Mouse (Mus musculus) heart, embryonic 10.5 days (tissue): ENCODE measurements at regions not wholly inside any gene's neighbourhood (a gene's known extent, or its start where the extent isn't known, plus 50 kb on each side); places are given as distances from the start of the nearest gene placed in this dataset.
A peak's percentile ranks its signal among the peaks of the same experiment; 100 is the strongest.

Experiments
- DNase-seq: peaks from one replicate; pipeline ENCODE4 v3.0.0-alpha.2; 2017; ENCODE audit warnings: low spot score
- H3K27ac ChIP-seq: fragments of 300-500 bp; sonication (generic); 2 replicates; pipeline ENCODE4 v1.5.1; 2016; ENCODE audit warnings: mild to moderate bottlenecking
- H3K27me3 ChIP-seq: fragments of 300-500 bp; sonication (generic); 2 replicates; pipeline ENCODE4 v1.6.1; 2016; ENCODE audit warnings: mild to moderate bottlenecking; ENCODE audit not compliant: poor library complexity, insufficient read depth, severe bottlenecking
- H3K36me3 ChIP-seq: fragments of 300-500 bp; sonication (generic); 2 replicates; pipeline ENCODE4 v1.6.1; 2016; ENCODE audit warnings: mild to moderate bottlenecking, moderate library complexity
- H3K4me1 ChIP-seq: fragments of 300-500 bp; sonication (generic); 2 replicates; pipeline ENCODE4 v1.6.1; 2016; ENCODE audit warnings: mild to moderate bottlenecking
- H3K4me3 ChIP-seq: fragments of 300-500 bp; sonication (generic); 2 replicates; pipeline ENCODE4 v1.5.1; 2016; ENCODE audit warnings: mild to moderate bottlenecking, moderate library complexity
- H3K9me3 ChIP-seq: fragments of 300-500 bp; sonication (generic); 2 replicates; pipeline ENCODE4 v1.6.1; 2016; ENCODE audit warnings: mild to moderate bottlenecking, moderate library complexity
- WGBS: fragments of 180-500 bp; shearing (Covaris S2); methylation state at CpG from one replicate; pipeline ENCODE4 v1.1.7; 2016; 5-methylcytosine and 5-hydroxymethylcytosine counted together

DNA sequence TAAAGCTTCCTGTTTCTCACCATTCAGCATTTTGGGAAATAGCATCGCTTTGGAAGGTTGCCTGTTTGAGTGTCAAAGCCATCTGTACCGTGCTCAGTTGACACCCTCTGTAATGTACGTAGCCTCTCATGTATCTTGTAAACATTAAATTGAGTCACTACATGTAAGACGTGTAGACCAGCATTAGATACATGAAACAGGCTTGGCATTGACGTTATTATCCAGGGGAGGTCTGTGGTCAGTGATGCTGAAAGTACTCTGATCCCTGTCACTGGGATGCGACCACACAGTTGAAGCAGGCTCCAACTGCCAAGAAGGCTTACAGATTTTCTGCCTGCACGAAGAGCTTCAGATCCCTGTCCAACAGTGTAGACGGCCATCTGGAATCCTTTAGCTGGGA lies 872.3 kb upstream of the Lrrc6 start:
- Histone ChIP-seq H3K4me3 (no peak overlapping the region), H3K4me1 (no peaks in the 10 kb centered on the region), H3K9me3 (no peaks in the 10 kb centered on the region), H3K36me3 (no peaks in the 10 kb centered on the region), H3K27ac (no peak overlapping the region), H3K27me3 (no peaks in the 10 kb centered on the region)
- DNase-seq = no peak
- WGBS = 77% methylated on average over 8 of the region's 8 CpGs

DNA sequence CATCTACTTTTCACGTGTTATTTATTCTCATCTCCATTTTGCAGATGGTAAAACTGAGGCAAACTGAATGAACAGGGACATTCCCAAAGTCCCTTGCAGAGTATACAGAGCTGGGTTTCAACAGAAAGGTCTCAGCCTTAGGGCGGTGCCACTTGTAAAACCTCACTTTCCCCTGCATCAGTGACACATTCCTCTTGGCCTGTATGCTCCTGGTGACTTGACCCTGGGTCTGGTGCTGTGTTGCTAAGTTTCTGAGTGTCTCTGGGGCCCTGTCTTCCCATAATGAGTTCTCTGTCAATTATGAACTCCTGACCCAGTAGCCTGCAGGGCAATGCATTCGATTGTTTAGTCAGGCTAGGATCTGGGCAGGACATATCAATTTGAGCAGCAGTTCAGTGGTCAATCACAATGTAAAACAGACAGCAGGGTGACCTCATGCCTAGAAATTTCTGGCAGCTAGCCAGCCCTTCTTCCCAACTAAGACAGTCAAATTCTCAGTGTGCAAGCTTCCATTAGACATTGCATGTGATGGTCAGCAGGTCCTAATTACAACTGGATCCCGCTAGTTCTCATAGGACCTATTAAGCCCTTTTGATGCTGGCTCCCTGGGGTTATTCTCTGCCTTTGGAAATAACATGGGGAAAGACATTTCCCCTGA lies 863.5 kb upstream of the Lrrc6 start:
- Histone ChIP-seq H3K4me1 (peaks cover 10% of the 10 kb centered on the region), H3K9me3 (no peaks in the 10 kb centered on the region), H3K27me3 (no peaks in the 10 kb centered on the region), H3K27ac (no peak overlapping the region), H3K36me3 (no peaks in the 10 kb centered on the region), H3K4me3 (no peak overlapping the region)
- WGBS = 67% methylated on average over 4 of the region's 4 CpGs
- no peak for DNase-seq

DNA sequence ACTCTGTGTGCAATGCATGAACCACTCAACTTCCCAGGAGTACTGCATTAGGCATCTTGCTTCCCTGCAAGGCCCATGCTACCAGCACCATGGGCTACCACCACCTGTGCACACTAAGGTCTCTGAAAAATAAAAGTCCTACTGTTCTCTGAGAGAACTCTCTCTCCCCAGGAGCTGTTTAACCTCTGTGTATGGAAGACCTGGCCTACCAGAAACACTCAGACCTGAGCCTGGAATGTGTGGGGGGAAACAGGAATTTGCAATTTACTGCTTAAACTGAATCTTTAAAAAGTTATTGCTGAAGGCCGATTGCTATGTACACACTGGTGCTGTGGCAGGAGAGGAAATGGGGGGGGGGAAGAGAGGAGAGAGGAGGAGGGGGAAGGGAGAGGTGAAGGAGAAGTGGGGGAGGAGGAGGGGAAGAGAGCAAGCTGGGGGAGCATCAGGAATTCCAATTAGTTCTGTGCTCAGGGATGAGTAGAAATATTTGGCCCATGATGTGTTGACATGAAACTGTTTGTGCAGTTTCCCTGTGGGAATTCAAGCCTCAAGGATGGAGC lies 860.4 kb upstream of the Lrrc6 start:
- Histone ChIP-seq H3K27me3 (no peaks in the 10 kb centered on the region), H3K4me3 (no peak overlapping the region), H3K36me3 (no peaks in the 10 kb centered on the region), H3K4me1 (peaks cover 10% of the 10 kb centered on the region), H3K27ac (peak overlapping the region; percentile 53), H3K9me3 (no peaks in the 10 kb centered on the region)
- WGBS = 39% methylated on average over 1 of the region's 1 CpGs
- no peak for DNase-seq

DNA sequence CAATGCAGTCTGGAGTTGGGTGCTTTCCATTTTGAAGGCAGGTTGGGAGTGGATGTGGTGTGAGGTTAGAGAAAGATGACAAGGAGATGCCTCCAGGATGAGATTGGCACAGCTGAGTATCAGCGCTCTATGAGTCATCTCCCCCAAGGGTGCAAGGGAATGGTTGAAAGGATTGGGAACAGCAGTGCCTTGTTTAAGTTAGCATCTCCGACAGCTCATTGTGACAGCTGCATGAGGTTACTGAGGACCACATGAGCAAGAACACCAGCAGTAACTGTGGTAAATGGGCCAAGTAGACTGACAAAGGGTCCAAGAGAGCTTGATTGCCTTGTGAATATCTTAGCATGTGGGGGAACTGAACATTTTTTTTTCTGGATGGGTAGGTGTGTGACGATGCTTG lies 857.2 kb upstream of the Lrrc6 start:
- H3K4me3 ChIP-seq = no peak overlapping the region
- H3K36me3 ChIP-seq = no peaks in the 10 kb centered on the region
- no peak for DNase-seq
- H3K9me3 ChIP-seq = no peaks in the 10 kb centered on the region
- 76% methylated on average over 3 of the region's 3 CpGs for WGBS
- H3K27ac ChIP-seq = no peak overlapping the region
- H3K27me3 ChIP-seq = no peaks in the 10 kb centered on the region
- peaks cover 10% of the 10 kb centered on the region for H3K4me1 ChIP-seq

GRCm38 (mm10) chr15:67355334-67355733 lies 854.6 kb upstream of the Lrrc6 start:
- Histone ChIP-seq H3K27ac (no peak overlapping the region), H3K27me3 (no peaks in the 10 kb centered on the region), H3K36me3 (no peaks in the 10 kb centered on the region), H3K4me1 (no peaks in the 10 kb centered on the region), H3K4me3 (no peak overlapping the region), H3K9me3 (no peaks in the 10 kb centered on the region)
- DNase-seq = no peak

- H3K36me3 ChIP-seq = no peaks in the 10 kb centered on the region
- H3K4me3 ChIP-seq = no peak overlapping the region
- no peaks in the 10 kb centered on the region for H3K4me1 ChIP-seq
- no peaks in the 10 kb centered on the region for H3K27me3 ChIP-seq
- no peak overlapping the region for H3K27ac ChIP-seq
- no peak for DNase-seq
- H3K9me3 ChIP-seq = no peaks in the 10 kb centered on the region
These were observed 854.0 kb upstream of the Lrrc6 start for GRCm38 (mm10) chr15:67354598-67355159.

GRCm38 (mm10) chr15:67349501-67349900 lies 848.8 kb upstream of the Lrrc6 start:
- no peaks in the 10 kb centered on the region for H3K36me3 ChIP-seq
- 81% methylated on average over 4 of the region's 4 CpGs for WGBS
- no peak for DNase-seq

GRCm38 (mm10) chr15:67345179-67346148 lies 844.8 kb upstream of the Lrrc6 start:
- DNase-seq = no peak
- H3K9me3 ChIP-seq = no peaks in the 10 kb centered on the region
- no peaks in the 10 kb centered on the region for H3K36me3 ChIP-seq
- WGBS = 78% methylated on average over 7 of the region's 7 CpGs
- no peaks in the 10 kb centered on the region for H3K4me1 ChIP-seq
- H3K27ac ChIP-seq = no peak overlapping the region
- H3K4me3 ChIP-seq = no peak overlapping the region
- no peaks in the 10 kb centered on the region for H3K27me3 ChIP-seq

More at GRCm38 (mm10) chr15:67349501-67349900, 848.8 kb upstream of the Lrrc6 start:
- Histone ChIP-seq H3K27ac (no peak overlapping the region), H3K9me3 (no peaks in the 10 kb centered on the region), H3K27me3 (no peaks in the 10 kb centered on the region), H3K4me3 (no peak overlapping the region), H3K4me1 (no peaks in the 10 kb centered on the region)

DNA sequence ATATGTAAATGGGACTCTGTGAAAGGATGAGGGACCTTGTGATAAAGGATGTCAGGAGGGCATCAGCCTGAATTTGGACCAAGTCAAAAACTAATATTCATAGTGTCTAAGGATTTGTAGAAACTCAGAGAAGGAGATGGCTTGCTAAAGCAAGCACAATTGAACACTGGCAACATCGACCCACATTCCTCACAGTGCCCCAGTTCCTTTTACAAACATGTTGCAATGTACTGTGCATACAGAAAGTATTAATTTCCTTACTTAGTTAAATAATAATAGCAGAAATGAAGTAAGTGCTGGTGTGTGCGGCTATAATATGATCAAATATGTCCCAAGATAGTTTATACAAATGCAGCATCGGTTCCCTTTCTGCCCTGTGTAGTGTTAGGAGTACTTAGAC lies 841.3 kb upstream of the Lrrc6 start:
- H3K36me3 ChIP-seq = no peaks in the 10 kb centered on the region
- H3K4me3 ChIP-seq = no peak overlapping the region
- WGBS = 81% methylated on average over 3 of the region's 3 CpGs
- H3K27ac ChIP-seq = no peak overlapping the region
- no peak for DNase-seq
- H3K4me1 ChIP-seq = no peaks in the 10 kb centered on the region
- H3K27me3 ChIP-seq = no peaks in the 10 kb centered on the region
- no peaks in the 10 kb centered on the region for H3K9me3 ChIP-seq

DNA sequence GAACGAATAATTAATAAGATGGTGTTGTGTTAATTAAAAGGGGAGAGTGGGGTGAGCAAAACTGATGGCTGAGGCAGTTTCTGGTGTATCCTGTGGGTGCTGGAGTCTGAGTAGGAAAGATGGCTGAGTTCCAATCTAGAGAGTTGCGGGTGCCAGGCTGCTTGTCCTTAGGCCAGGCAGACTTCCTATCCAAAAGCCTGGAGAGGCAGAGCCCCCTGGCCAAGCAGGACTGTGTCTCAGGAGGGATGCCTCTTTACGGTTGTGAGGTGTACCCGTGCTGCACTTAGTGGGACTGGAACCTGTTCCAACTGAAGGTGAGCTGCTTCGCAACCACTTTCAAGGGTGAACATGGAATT lies 836.3 kb upstream of the Lrrc6 start:
- peaks cover 10% of the 10 kb centered on the region for H3K4me1 ChIP-seq
- H3K4me3 ChIP-seq = no peak overlapping the region
- no peaks in the 10 kb centered on the region for H3K9me3 ChIP-seq
- no peaks in the 10 kb centered on the region for H3K36me3 ChIP-seq
- 81% methylated on average over 5 of the region's 5 CpGs for WGBS
- no peaks in the 10 kb centered on the region for H3K27me3 ChIP-seq
- H3K27ac ChIP-seq = no peak overlapping the region
- no peak for DNase-seq

DNA sequence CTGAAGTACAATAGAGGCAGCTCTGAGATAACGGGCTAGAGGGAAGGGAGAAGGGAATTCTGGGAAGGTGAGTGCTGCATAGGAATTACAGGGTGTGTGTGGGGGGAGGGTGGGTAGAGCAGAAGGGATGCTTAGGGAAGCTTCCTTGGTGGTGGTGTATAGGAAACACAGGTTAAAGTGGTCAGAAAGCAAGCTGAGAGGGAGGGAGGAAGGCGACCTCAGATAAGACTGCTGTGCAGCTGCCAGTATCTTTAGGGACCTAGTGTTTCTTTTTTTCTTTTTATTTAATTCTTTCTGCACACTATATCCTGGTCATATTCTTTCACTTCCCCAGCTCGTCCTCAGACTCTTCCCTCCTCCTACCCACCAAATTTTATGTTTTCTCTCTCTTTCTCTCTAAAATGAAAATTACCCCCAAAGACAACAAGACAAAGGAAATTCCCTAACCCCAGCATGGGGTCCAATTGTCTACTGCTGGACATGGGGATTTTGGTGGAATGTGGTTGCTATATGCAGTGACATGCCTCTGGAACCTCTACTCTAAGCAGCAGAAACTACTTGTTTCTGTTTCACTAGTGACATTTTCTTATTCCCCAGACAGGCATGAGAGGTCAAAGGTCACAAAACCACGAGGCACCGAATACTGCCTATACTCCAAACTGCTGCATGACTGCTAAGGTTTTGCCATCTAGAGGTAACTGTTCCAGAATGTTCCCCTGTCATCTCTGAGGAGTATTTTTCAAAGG lies 835.8 kb upstream of the Lrrc6 start:
- no peak overlapping the region for H3K4me3 ChIP-seq
- no peaks in the 10 kb centered on the region for H3K27me3 ChIP-seq
- no peaks in the 10 kb centered on the region for H3K9me3 ChIP-seq
- H3K27ac ChIP-seq = no peak overlapping the region
- H3K36me3 ChIP-seq = no peaks in the 10 kb centered on the region
- DNase-seq = no peak
- peaks cover 10% of the 10 kb centered on the region for H3K4me1 ChIP-seq
- 46% methylated on average over 5 of the region's 5 CpGs for WGBS

DNA sequence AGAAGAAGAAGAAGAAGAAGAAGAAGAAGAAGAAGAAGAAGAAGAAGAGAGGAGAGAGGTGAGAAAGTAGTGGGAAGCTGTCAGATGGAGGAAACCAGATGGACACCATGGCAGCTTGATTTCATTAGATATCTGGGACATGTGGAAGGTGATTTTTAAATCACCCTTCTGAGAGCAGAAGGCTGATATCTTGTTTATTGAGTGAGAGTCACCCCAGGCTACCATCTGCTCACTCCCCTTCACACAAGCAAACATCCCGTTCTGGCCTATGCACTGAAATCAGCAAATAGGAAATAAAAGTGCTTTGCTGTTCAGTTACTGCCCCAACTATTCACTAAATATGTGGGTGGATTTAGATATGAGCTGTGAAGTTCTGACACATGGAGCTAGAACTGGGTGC lies 831.8 kb upstream of the Lrrc6 start:
- DNase-seq = no peak
- WGBS = 75% methylated on average over 1 of the region's 1 CpGs
- H3K9me3 ChIP-seq = no peaks in the 10 kb centered on the region
- no peak overlapping the region for H3K27ac ChIP-seq
- no peaks in the 10 kb centered on the region for H3K27me3 ChIP-seq
- peaks cover 10% of the 10 kb centered on the region for H3K4me1 ChIP-seq
- H3K4me3 ChIP-seq = no peak overlapping the region
- H3K36me3 ChIP-seq = no peaks in the 10 kb centered on the region
